ENCODE assay signal across 7 mouse cellular contexts in the genomic region with DNA sequence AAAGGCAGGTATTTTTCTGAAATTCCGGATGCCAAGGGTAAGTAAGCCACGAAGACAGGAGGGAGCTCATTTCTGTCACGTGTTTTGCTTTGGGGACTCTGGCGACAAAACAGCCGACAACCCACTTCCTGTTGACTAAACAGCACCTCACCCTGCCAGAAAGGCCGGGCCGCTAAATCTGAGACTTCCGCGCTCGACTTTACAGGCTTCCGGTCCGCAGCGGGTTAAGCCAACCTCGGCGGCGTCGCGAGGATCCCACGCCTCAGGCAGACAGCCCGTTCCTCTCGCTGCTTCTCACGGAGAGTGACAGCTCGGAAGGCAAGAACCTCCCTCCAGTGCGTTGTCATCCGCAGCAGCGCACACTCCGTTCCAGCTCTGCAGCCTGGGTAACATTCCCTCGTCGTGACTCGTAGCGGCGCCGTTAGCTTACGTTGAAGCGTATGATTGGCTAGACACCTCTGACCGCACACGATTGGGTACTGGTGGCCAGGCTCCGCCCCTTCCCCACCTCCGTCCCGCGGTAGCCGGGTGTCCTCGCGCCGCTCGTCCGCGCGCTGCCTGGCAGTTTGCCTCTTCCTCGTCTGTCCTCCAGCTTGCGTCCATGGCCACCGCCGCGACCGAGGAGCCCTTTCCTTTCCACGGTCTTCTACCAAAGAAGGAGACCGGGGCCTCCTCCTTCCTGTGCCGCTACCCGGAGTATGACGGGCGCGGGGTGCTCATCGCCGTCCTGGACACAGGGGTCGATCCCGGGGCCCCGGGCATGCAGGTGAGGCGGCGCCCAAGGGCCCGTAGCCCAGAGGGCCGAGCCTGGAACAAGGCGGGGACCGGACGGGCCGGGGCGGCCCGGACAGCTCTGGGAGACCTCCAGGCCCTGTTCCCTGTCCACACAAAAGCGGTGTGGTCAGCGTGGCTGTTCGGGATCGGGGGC. TPM values are rescaled to one million over a fixed set of nuclear protein-coding genes. Genes with fewer than 3 reads are reported as not detected.
DNase-seq lines count a peak whose midpoint lies in the region; ATAC-seq lines count a peak whose summit lies in the region.

A gene (plus strand): TSS at position 160 of the 928 bp plus-strand sequence.

- intact Hi-C loops in left cerebral cortex, postnatal 36 days (cut with DNase I): loop anchor here (10.0 kb wide), 2 partner anchors 109 to 181 kb away; a partner anchor contains a TSS

- H3K4me1 ChIP-seq in intestine, embryonic 16.5 days (ENCODE audit: control insufficient read depth, insufficient read depth, low read length): peaks cover 9% of the 10 kb centered on the region
- H3K4me1 ChIP-seq in midbrain, embryonic 11.5 days (ENCODE audit: control insufficient read depth, insufficient read depth, low read length): peaks cover 8% of the 10 kb centered on the region

- under 1% methylated on average over 81 of the region's 81 CpGs for WGBS in intestine, embryonic 16.5 days
- WGBS in midbrain, embryonic 11.5 days: under 1% methylated on average over 81 of the region's 81 CpGs

- H3K4me2 ChIP-seq in intestine, embryonic 16.5 days (ENCODE audit: low read depth, low read length): peak within 1 kb of the TSS; percentile 65
- peak within 1 kb of the TSS; percentile 43 for H3K4me2 ChIP-seq in midbrain, embryonic 11.5 days

- H3K9me3 ChIP-seq in intestine, embryonic 16.5 days (ENCODE audit: control insufficient read depth, low read length): no peaks in the 10 kb centered on the region
- H3K9me3 ChIP-seq in midbrain, embryonic 11.5 days (ENCODE audit: control insufficient read depth, low read length): no peaks in the 10 kb centered on the region

- peak within 1 kb of the TSS; percentile 100 for H3K4me3 ChIP-seq in intestine, embryonic 16.5 days (ENCODE audit: low read length)
- peak within 1 kb of the TSS; percentile 88 for H3K4me3 ChIP-seq in midbrain, embryonic 11.5 days (ENCODE audit: low read depth, low read length)

- peak within 1 kb of the TSS; percentile 98 for H3K27ac ChIP-seq in intestine, embryonic 16.5 days (ENCODE audit: low read length)
- peak within 1 kb of the TSS; percentile 77 for H3K27ac ChIP-seq in midbrain, embryonic 11.5 days (ENCODE audit: low read depth, low read length)

- H3K9ac ChIP-seq in intestine, embryonic 16.5 days (ENCODE audit: low read depth, low read length): peak within 1 kb of the TSS; percentile 98
- peak within 1 kb of the TSS; percentile 93 for H3K9ac ChIP-seq in midbrain, embryonic 11.5 days (ENCODE audit: low read length)

- H3K36me3 ChIP-seq in intestine, embryonic 16.5 days (ENCODE audit: control insufficient read depth, insufficient read depth, low read length): no peaks in the 10 kb centered on the region
- no peaks in the 10 kb centered on the region for H3K36me3 ChIP-seq in midbrain, embryonic 11.5 days (ENCODE audit: control insufficient read depth, insufficient read depth, low read length)

- no peaks in the 10 kb centered on the region for H3K27me3 ChIP-seq in intestine, embryonic 16.5 days (replicated peaks; ENCODE audit: control insufficient read depth, insufficient read depth, low read length)
- H3K27me3 ChIP-seq in midbrain, embryonic 11.5 days (ENCODE audit: control insufficient read depth, insufficient read depth, low read length): no peaks in the 10 kb centered on the region

- peak; percentile 97 for DNase-seq in adrenal gland, adult 8-10 months
- peak; percentile 92 for DNase-seq in embryo, embryonic 9.5 days (ENCODE audit: extremely low spot score)
- peak; percentile 94 to 95 for DNase-seq in gastrocnemius, postnatal 4 days (ENCODE audit: low spot score in 2 of 2)
- DNase-seq in left cerebral cortex, postnatal 36 days (ENCODE audit: low spot score in 2 of 2): peak; percentile 98 to 99
- peak; percentile 99 for DNase-seq in midbrain, embryonic 11.5 days (ENCODE audit: low spot score, missing footprints)
- peak; percentile 98 for DNase-seq in skeletal muscle tissue, adult 2 months (ENCODE audit: low read depth, low spot score)

- ATAC-seq in intestine, embryonic 16.5 days: peak; percentile 100
- ATAC-seq in midbrain, embryonic 11.5 days (ENCODE audit: low FRiP score): peak; percentile 100

RNA-seq across cellular contexts. Expression of the gene that starts here (rescaled TPM):
- total RNA-seq in adrenal gland, adult 8-10 months (2022): 10 to 100 TPM; 46.4 to 53.1 (median 49.4) TPM
- 10 to 100 TPM; 46.8 to 52.8 TPM for total RNA-seq in gastrocnemius, postnatal 4 days (2021)
- polyA plus RNA-seq in intestine, embryonic 16.5 days (2015; fragmentation: Nextera tagmentation; extraction: Ambion mirVana): 51.1 and 52.8 TPM in 2 replicates
- total RNA-seq in left cerebral cortex, postnatal 36 days (2021): 10 to 100 TPM; 47.9 to 50.4 TPM
- 72.0 and 72.1 TPM in 2 replicates for polyA plus RNA-seq in midbrain, embryonic 11.5 days (2014; fragmentation: Nextera tagmentation; extraction: Ambion mirVana)

Comparison
In these comparisons a context has a peak if more than half of its experiments do, and no peak if none do; other contexts are left out.
1. Peak in every context shown above with its lines: DNase-seq, ATAC-seq, H3K4me3 ChIP-seq and H3K27ac ChIP-seq.